Mouse (Mus musculus): ENCODE measurements at regions not wholly inside any gene's neighbourhood (a gene's known extent, or its start where the extent isn't known, plus 50 kb on each side); places are given as distances from the start of the nearest gene placed in this dataset.

DNA sequence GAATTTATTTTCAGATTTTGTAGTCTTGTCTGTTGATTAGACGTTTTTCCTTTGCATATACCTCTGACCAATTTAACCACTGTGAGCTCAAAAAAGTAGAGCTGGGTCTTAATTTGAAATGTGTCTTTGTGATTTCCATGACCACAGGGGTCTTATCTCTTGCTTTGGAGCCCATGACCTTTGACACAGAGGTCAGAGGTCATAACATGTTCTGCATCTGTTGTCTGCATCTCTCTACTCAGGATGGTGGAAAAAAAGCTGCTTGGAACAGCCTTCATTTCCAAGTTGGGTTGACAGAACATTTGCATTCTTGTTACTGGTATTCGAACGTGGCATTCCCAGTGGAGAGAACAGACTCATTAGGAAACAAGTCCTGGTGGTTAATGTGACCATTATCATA is 91.2 kb upstream of the Paqr3 start:
- H3K27ac ChIP-seq (ENCODE audit: low read length) = no peak overlapping the region
- no peaks in the 10 kb centered on the region for H3K36me3 ChIP-seq (ENCODE audit: control insufficient read depth, insufficient read depth, low read length)
- no peak overlapping the region for H3K4me2 ChIP-seq (ENCODE audit: low read depth, low read length)
- 71% methylated on average over 3 of the region's 3 CpGs for WGBS
- no peaks in the 10 kb centered on the region for H3K9me3 ChIP-seq (replicated peaks; ENCODE audit: control insufficient read depth, low read length)
- H3K27me3 ChIP-seq (ENCODE audit: control insufficient read depth, insufficient read depth, low read length) = no peaks in the 10 kb centered on the region
- no peak for ATAC-seq (ENCODE audit: insufficient read depth, low FRiP score)
- no peak overlapping the region for H3K4me3 ChIP-seq (replicated peaks; ENCODE audit: low read length)
- no peaks in the 10 kb centered on the region for H3K4me1 ChIP-seq (ENCODE audit: control insufficient read depth, insufficient read depth, low read length)
- H3K9ac ChIP-seq (ENCODE audit: low read length) = no peak overlapping the region

DNA sequence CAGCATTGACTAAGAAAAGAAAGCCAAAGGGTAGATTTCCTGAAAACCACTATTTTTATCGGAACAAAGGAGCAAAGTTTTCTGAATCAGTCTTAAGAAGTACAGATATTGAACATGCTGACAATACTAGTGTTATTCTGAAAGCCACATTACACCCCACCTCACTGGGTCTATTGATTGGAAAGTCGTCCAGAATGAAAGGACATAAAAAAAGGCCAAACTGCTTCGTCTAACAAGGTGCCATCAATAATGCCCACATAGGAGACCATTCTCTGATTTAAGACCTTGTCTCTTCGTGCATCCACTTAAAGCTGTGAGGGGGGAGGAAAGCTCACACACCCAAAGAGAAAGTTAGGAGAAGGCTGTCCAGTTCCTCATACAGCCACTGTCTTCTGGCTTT is 89.3 kb upstream of the Paqr3 start:
- Histone ChIP-seq H3K4me2 (ENCODE audit: low read depth, low read length) (no peak overlapping the region), H3K9ac (ENCODE audit: low read length) (no peak overlapping the region), H3K27ac (ENCODE audit: low read length) (no peak overlapping the region), H3K4me1 (ENCODE audit: control insufficient read depth, insufficient read depth, low read length) (no peaks in the 10 kb centered on the region), H3K27me3 (ENCODE audit: control insufficient read depth, insufficient read depth, low read length) (no peaks in the 10 kb centered on the region), H3K4me3 (replicated peaks; ENCODE audit: low read length) (no peak overlapping the region), H3K36me3 (ENCODE audit: control insufficient read depth, insufficient read depth, low read length) (no peaks in the 10 kb centered on the region), H3K9me3 (replicated peaks; ENCODE audit: control insufficient read depth, low read length) (no peaks in the 10 kb centered on the region)
- WGBS = 73% methylated on average over 4 of the region's 4 CpGs
- ATAC-seq (ENCODE audit: insufficient read depth, low FRiP score) = no peak

DNA sequence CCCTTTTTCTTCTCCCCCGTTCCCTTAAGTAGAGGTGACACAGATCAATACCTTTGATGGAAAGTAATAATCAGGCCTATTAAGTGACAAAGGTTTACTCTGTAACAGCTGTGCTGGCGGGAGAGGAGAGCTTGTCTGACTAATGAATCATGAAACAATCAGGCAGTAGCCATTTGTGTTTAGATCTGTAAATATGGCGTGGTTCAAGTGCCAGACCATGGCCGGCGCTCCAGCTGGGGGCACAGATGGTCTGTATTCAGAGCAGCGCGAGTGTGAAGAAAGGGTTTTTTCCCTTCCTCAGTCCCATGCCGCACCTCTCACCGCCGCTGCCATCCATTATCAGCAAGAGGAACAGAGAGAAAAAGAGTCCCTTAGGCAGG is 83.9 kb upstream of the Paqr3 start:
- Histone ChIP-seq H3K27me3 (ENCODE audit: control insufficient read depth, insufficient read depth, low read length) (no peaks in the 10 kb centered on the region), H3K9me3 (replicated peaks; ENCODE audit: control insufficient read depth, low read length) (no peaks in the 10 kb centered on the region), H3K27ac (ENCODE audit: low read length) (no peak overlapping the region), H3K9ac (ENCODE audit: low read length) (no peak overlapping the region), H3K4me3 (replicated peaks; ENCODE audit: low read length) (no peak overlapping the region), H3K4me2 (ENCODE audit: low read depth, low read length) (no peak overlapping the region), H3K4me1 (ENCODE audit: control insufficient read depth, insufficient read depth, low read length) (peaks cover 6% of the 10 kb centered on the region; the same call in 1 of the 2 replicates), H3K36me3 (ENCODE audit: control insufficient read depth, insufficient read depth, low read length) (no peaks in the 10 kb centered on the region)
- WGBS = 43% methylated on average over 10 of the region's 10 CpGs
- no peak for ATAC-seq (ENCODE audit: insufficient read depth, low FRiP score)

DNA sequence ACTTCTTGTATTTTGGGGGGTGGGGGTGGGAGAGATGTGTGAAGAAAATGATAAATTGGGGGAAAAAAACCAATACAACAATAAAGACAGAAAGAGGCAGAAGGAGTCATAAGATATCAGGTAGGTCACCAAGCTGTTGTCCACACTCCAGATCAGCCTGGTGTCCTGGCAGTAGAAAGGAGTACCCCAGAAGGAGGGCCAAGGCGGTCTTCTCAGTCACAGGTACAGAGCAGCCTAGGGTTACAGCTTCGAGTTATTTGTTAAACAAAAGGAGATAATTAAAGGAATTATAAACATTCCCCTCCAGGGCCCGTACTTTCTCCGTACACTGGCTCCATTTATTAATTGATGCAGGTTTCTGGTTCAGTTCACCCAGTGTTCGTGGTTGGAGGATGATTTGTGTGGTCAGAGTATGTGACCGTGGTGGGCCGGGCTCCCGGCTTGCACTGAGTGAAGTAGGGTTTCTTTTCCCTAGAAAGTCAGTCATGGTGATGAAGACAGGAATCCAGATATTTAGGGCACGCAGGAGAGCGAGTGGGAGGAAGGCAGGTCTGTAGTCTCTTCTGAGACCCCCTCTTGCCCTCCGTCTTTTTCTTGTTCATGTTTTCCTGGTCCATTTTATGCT is 83.4 kb upstream of the Paqr3 start:
- no peak overlapping the region for H3K9ac ChIP-seq (ENCODE audit: low read length)
- H3K4me3 ChIP-seq (replicated peaks; ENCODE audit: low read length) = no peak overlapping the region
- WGBS = 57% methylated on average over 11 of the region's 11 CpGs
- no peak overlapping the region for H3K27ac ChIP-seq (ENCODE audit: low read length)
- H3K27me3 ChIP-seq (ENCODE audit: control insufficient read depth, insufficient read depth, low read length) = no peaks in the 10 kb centered on the region
- no peak overlapping the region for H3K4me2 ChIP-seq (ENCODE audit: low read depth, low read length)
- no peaks in the 10 kb centered on the region for H3K9me3 ChIP-seq (replicated peaks; ENCODE audit: control insufficient read depth, low read length)
- ATAC-seq (ENCODE audit: insufficient read depth, low FRiP score) = no peak
- H3K36me3 ChIP-seq (ENCODE audit: control insufficient read depth, insufficient read depth, low read length) = no peaks in the 10 kb centered on the region
- H3K4me1 ChIP-seq (ENCODE audit: control insufficient read depth, insufficient read depth, low read length) = peaks cover 7% of the 10 kb centered on the region; the same call in 1 of the 2 replicates

DNA sequence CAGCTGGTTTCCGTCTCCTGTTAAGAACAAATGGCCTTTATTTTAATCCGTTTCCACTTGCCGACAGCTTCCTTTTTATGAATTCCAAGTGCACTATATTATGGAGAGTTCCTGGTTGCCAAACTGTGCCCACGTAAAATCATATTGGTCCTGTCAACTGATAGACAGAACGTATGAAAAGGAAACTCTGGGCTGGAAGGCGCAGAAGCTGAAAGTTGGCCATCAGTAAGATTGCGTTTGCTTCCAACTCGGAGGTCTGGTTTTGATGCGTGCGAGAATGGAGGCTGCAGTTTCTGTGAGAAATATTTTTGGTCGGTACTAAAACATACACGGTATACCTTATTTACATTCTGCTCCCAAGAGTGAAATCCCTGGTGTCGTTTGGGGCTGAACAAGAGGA is 81.3 kb upstream of the Paqr3 start:
- no peak overlapping the region for H3K9ac ChIP-seq (ENCODE audit: low read length)
- no peaks in the 10 kb centered on the region for H3K9me3 ChIP-seq (replicated peaks; ENCODE audit: control insufficient read depth, low read length)
- WGBS = 64% methylated on average over 13 of the region's 13 CpGs
- H3K4me1 ChIP-seq (ENCODE audit: control insufficient read depth, insufficient read depth, low read length) = peaks cover 7% of the 10 kb centered on the region; the same call in 1 of the 2 replicates
- no peaks in the 10 kb centered on the region for H3K27me3 ChIP-seq (ENCODE audit: control insufficient read depth, insufficient read depth, low read length)
- no peak for ATAC-seq (ENCODE audit: insufficient read depth, low FRiP score)
- no peaks in the 10 kb centered on the region for H3K36me3 ChIP-seq (ENCODE audit: control insufficient read depth, insufficient read depth, low read length)
- H3K4me3 ChIP-seq (replicated peaks; ENCODE audit: low read length) = no peak overlapping the region
- H3K4me2 ChIP-seq (ENCODE audit: low read depth, low read length) = no peak overlapping the region
- H3K27ac ChIP-seq (ENCODE audit: low read length) = no peak overlapping the region

DNA sequence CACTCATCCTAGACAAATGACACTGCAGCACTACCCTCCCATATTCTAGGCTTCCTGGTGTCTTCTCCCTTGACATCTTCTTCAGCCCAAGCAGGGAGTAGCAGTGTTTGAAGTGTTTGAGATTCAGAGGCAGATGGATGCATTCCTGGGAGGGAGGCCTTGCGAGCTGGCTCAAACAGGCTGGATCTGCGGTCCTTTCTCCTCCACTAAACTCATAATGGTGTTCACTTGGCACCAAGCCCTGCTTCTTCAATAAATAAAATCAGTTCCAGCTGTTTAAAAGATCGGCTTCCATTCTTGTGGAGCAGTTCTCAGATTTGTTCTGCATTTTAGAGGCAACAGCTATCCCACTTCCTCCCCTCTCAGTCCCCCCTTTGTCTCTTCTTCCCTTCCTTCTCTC is 79.3 kb upstream of the Paqr3 start:
- Histone ChIP-seq H3K27ac (ENCODE audit: low read length) (no peak overlapping the region; the same call in 1 of the 2 replicates), H3K4me3 (replicated peaks; ENCODE audit: low read length) (no peak overlapping the region), H3K36me3 (ENCODE audit: control insufficient read depth, insufficient read depth, low read length) (no peaks in the 10 kb centered on the region), H3K9ac (ENCODE audit: low read length) (no peak overlapping the region), H3K4me2 (ENCODE audit: low read depth, low read length) (no peak overlapping the region), H3K9me3 (replicated peaks; ENCODE audit: control insufficient read depth, low read length) (no peaks in the 10 kb centered on the region), H3K27me3 (ENCODE audit: control insufficient read depth, insufficient read depth, low read length) (no peaks in the 10 kb centered on the region), H3K4me1 (ENCODE audit: control insufficient read depth, insufficient read depth, low read length) (peaks cover 7% of the 10 kb centered on the region; the same call in 1 of the 2 replicates)
- WGBS = 30% methylated on average over 3 of the region's 3 CpGs
- no peak for ATAC-seq (ENCODE audit: insufficient read depth, low FRiP score)

DNA sequence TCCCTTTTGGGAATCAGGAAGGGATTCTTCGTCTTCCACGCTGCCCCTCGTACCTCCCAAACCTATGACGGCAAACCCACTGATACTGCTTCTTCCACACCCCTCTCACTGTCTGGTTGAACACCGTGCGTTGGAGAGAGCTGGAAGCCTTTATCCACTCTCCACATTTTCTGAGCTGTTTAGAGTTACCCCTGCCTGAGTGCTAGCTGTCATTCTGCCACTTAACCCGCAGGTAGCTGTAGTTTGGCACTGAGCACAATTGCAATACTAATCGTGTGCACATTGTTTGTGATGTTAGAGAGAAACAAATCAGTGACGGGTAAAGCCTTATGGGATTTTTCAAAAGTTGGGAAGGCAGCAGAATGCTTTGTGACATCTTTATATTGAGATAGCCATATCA is 73.1 kb upstream of the Paqr3 start:
- ATAC-seq (ENCODE audit: insufficient read depth, low FRiP score) = no peak
- no peaks in the 10 kb centered on the region for H3K4me1 ChIP-seq (ENCODE audit: control insufficient read depth, insufficient read depth, low read length)
- H3K9ac ChIP-seq (ENCODE audit: low read length) = no peak overlapping the region
- no peaks in the 10 kb centered on the region for H3K9me3 ChIP-seq (replicated peaks; ENCODE audit: control insufficient read depth, low read length)
- no peak overlapping the region for H3K4me2 ChIP-seq (ENCODE audit: low read depth, low read length)
- H3K4me3 ChIP-seq (replicated peaks; ENCODE audit: low read length) = no peak overlapping the region
- H3K27me3 ChIP-seq (ENCODE audit: control insufficient read depth, insufficient read depth, low read length) = no peaks in the 10 kb centered on the region
- WGBS = 65% methylated on average over 9 of the region's 9 CpGs
- no peak overlapping the region for H3K27ac ChIP-seq (ENCODE audit: low read length)
- H3K36me3 ChIP-seq (ENCODE audit: control insufficient read depth, insufficient read depth, low read length) = no peaks in the 10 kb centered on the region

DNA sequence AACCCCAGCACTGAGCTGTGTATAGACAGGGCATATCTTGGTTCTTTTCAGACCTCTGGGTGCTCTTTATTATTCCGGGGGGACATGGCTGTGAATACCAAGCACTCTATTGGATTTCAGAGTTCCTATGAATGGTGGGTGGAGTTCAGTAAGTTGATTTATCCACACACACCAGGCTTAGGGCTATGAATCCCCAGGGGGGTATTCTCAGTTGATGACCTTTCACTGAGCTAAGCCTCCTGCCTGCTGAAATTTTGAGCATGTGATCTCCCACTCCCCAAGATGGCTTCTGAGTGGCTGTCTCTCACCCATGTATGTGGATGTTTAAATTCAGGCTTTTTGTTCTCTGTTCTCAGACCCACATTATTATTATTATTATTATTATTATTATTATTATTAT is 69.9 kb upstream of the Paqr3 start:
- H3K9me3 ChIP-seq (replicated peaks; ENCODE audit: control insufficient read depth, low read length) = no peaks in the 10 kb centered on the region
- WGBS = 56% methylated on average over 1 of the region's 1 CpGs
- no peaks in the 10 kb centered on the region for H3K27me3 ChIP-seq (ENCODE audit: control insufficient read depth, insufficient read depth, low read length)
- H3K4me3 ChIP-seq (replicated peaks; ENCODE audit: low read length) = no peak overlapping the region
- ATAC-seq (ENCODE audit: insufficient read depth, low FRiP score) = no peak
- no peak overlapping the region for H3K9ac ChIP-seq (ENCODE audit: low read length)
- H3K4me1 ChIP-seq (ENCODE audit: control insufficient read depth, insufficient read depth, low read length) = no peaks in the 10 kb centered on the region
- no peak overlapping the region for H3K4me2 ChIP-seq (ENCODE audit: low read depth, low read length)
- no peaks in the 10 kb centered on the region for H3K36me3 ChIP-seq (ENCODE audit: control insufficient read depth, insufficient read depth, low read length)
- H3K27ac ChIP-seq (ENCODE audit: low read length) = no peak overlapping the region

DNA sequence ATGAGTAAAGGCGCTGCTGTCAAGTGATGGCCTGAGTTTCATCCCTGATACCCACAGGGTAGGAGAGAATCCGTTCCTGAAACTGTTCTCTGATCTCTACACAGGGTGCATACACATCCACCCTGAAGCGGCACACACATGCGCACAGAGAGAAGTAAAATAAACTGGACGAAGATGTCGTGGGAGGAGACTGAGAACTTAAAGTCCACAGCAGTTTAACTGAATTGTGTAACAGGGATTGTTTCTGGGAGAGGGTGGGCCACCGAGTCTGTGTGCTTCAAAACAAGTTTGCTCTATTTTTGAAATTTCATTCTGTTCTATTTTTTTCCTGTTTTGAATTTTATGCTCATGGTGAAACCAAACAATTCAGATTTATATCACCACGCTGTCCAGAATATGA is 63.0 kb upstream of the Paqr3 start:
- no peaks in the 10 kb centered on the region for H3K9me3 ChIP-seq (replicated peaks; ENCODE audit: control insufficient read depth, low read length)
- H3K36me3 ChIP-seq (ENCODE audit: control insufficient read depth, insufficient read depth, low read length) = no peaks in the 10 kb centered on the region
- no peaks in the 10 kb centered on the region for H3K27me3 ChIP-seq (ENCODE audit: control insufficient read depth, insufficient read depth, low read length)
- H3K27ac ChIP-seq (ENCODE audit: low read length) = no peak overlapping the region
- no peak for ATAC-seq (ENCODE audit: insufficient read depth, low FRiP score)
- H3K4me3 ChIP-seq (replicated peaks; ENCODE audit: low read length) = no peak overlapping the region
- 86% methylated on average over 8 of the region's 8 CpGs for WGBS
- no peak overlapping the region for H3K4me2 ChIP-seq (ENCODE audit: low read depth, low read length)
- no peak overlapping the region for H3K9ac ChIP-seq (ENCODE audit: low read length)
- no peaks in the 10 kb centered on the region for H3K4me1 ChIP-seq (ENCODE audit: control insufficient read depth, insufficient read depth, low read length)
